Mouse (Mus musculus): Measurements from ENCODE around the gene Gm20924. TPM values are rescaled to one million over a fixed set of nuclear protein-coding genes. Genes with fewer than 3 reads are reported as not detected.
"Not testable (repeated sequence)": the region's sequence is repeated elsewhere in the genome, so short reads cannot be mapped to it uniquely, and the experiment has no call there.

The Gm20924 gene
- total RNA-seq (2014; rRNA removed; ENCODE audit: low replicate concordance) (not detected in 2 replicates), polyA plus RNA-seq (2015; fragmentation: Nextera tagmentation; extraction: Ambion mirVana) (not detected in 2 replicates)

GRCm38 (mm10) chrY:65207427-65207826 lies at the start of gene Gm20924:
Gene Gm20924 (minus strand): TSS chrY:65207527.
- not testable (repeated sequence) for H3K27ac ChIP-seq (ENCODE audit: low read depth); ATAC-seq (ENCODE audit: insufficient read depth, low read depth); H3K4me2 ChIP-seq (ENCODE audit: low read depth, low read length); H3K27me3 ChIP-seq (ENCODE audit: control insufficient read depth, insufficient read depth, low read length); H3K9me3 ChIP-seq (replicated peaks; ENCODE audit: control insufficient read depth, low read length); DNase-seq (ENCODE audit: low spot score); H3K4me3 ChIP-seq (ENCODE audit: low read depth, low read length); H3K9ac ChIP-seq (replicated peaks; ENCODE audit: low read depth, low read length); H3K4me1 ChIP-seq (ENCODE audit: control insufficient read depth, insufficient read depth); H3K36me3 ChIP-seq (replicated peaks; ENCODE audit: control insufficient read depth, insufficient read depth, low read length)
- WGBS = no CpG with 5 or more reads among the region's 4 CpGs

Other genes with a start within 250 kb of the Gm20924 start
- gene Gm20736, start 170.2 kb upstream of the Gm20924 start, total RNA-seq (2014; rRNA removed; ENCODE audit: low replicate concordance) = not detected in 2 replicates
- gene Gm20736, start 170.2 kb upstream of the Gm20924 start, polyA plus RNA-seq (2015; fragmentation: Nextera tagmentation; extraction: Ambion mirVana) = not detected in 2 replicates